ENCODE assay signal across 8 mouse cellular contexts in the genomic region with DNA sequence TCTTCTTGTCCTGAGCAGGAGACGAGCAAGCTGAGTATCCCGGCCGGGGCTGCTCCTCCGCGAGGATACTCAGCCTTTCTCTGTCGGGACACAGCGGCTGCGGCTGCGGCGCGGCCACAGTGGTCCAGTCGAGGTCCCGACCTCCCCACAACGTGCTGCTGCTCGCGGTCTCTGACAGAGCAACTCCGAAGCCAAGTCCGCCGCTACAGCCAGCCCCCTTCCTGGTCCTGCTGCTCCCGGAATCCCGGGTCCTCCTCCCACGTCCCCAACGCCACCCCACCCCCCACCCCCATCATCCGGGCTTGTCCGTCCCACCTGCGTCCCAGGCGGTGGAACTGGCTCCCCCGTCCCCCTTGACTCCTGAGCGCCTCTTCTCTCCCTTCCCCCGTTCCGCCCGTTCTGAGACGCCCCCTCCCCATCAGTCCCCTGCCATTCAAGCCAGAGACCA. TPM values are rescaled to one million over a fixed set of nuclear protein-coding genes. Genes with fewer than 3 reads are reported as not detected.
DNase-seq lines count a peak whose midpoint lies in the region; ATAC-seq and TF ChIP-seq lines count a peak whose summit lies in the region.

No protein-coding gene starts in this region.

- no peak for TF ChIP-seq POLR2A in MEL (IDR thresholded peaks at IDR 0.05; ENCODE audit: control insufficient read depth in 1 of 2, insufficient read depth in 1 of 2, low read depth in 1 of 2, low read length in 2 of 2, poor library complexity in 1 of 2)

- no peak for TF ChIP-seq RAD21 in MEL (IDR thresholded peaks at IDR 0.05; ENCODE audit: low read depth, low read length)

- H3K27ac ChIP-seq in MEL (ENCODE audit: control insufficient read depth, low read depth, low read length), result no peak overlapping the region
- H3K27ac ChIP-seq in forebrain, embryonic 15.5 days (replicated peaks), result no peak overlapping the region
- no peak overlapping the region for H3K27ac ChIP-seq in midbrain, embryonic 13.5 days

- H3K36me3 ChIP-seq in MEL (ENCODE audit: control insufficient read depth in 1 of 2, insufficient read depth in 2 of 2, low read length in 2 of 2), result no peaks in the 10 kb centered on the region
- H3K36me3 ChIP-seq in forebrain, embryonic 15.5 days, result no peaks in the 10 kb centered on the region
- no peaks in the 10 kb centered on the region for H3K36me3 ChIP-seq in midbrain, embryonic 13.5 days

- WGBS in forebrain, embryonic 15.5 days, result under 1% methylated on average over 33 of the region's 33 CpGs
- WGBS in midbrain, embryonic 13.5 days, result 1% methylated on average over 33 of the region's 33 CpGs

- peak overlapping the region; percentile 51 to 67 for H3K4me3 ChIP-seq in MEL (ENCODE audit: control insufficient read depth in 1 of 2, insufficient read depth in 1 of 2, low read depth in 2 of 2, low read length in 2 of 2)
- H3K4me3 ChIP-seq in forebrain, embryonic 15.5 days, result peak overlapping the region; percentile 48
- H3K4me3 ChIP-seq in midbrain, embryonic 13.5 days (replicated peaks), result peak overlapping the region; percentile 51

- DNase-seq in cerebellum, postnatal 25 days, result peak; percentile 32 to 42
- DNase-seq in MEL (ENCODE audit: low read depth, low spot score), result no peak
- DNase-seq in kidney, postnatal 14 days, result peak; percentile 21
- DNase-seq in layer of hippocampus, adult 9-11 months, result no peak
- DNase-seq in layer of hippocampus, adult 9-10 months (ENCODE audit: low spot score), result no peak

- H3K9me3 ChIP-seq in MEL (replicated peaks; ENCODE audit: insufficient read depth, low read length), result no peaks in the 10 kb centered on the region
- H3K9me3 ChIP-seq in forebrain, embryonic 15.5 days, result no peaks in the 10 kb centered on the region
- H3K9me3 ChIP-seq in midbrain, embryonic 13.5 days, result no peaks in the 10 kb centered on the region

- TF ChIP-seq EP300 in MEL (IDR thresholded peaks at IDR 0.05; ENCODE audit: low read depth in 1 of 2, low read length in 2 of 2), result no peak

- TF ChIP-seq CTCF in MEL (IDR thresholded peaks at IDR 0.05 in 2 of 3, conservative IDR thresholded peaks at IDR 0.05 in 1 of 3; ENCODE audit: control insufficient read depth in 1 of 3, insufficient read depth in 1 of 3, low read depth in 2 of 3, low read length in 3 of 3, poor library complexity in 1 of 3, severe bottlenecking in 1 of 3), result no peak

- H3K79me2 ChIP-seq in MEL (ENCODE audit: control insufficient read depth, insufficient read depth, low read length, poor library complexity), result no peaks in the 10 kb centered on the region

- peaks cover 0 to 2% of the 10 kb centered on the region in 2 experiments; a peak in 3 of 4 replicates for H3K27me3 ChIP-seq in MEL (ENCODE audit: control insufficient read depth in 1 of 2, insufficient read depth in 2 of 2, low read length in 2 of 2)
- H3K27me3 ChIP-seq in forebrain, embryonic 15.5 days, result 0 out of 2 replicates have a peak, but pooled peaks cover 2% of the 10 kb centered on the region
- peaks cover 18% of the 10 kb centered on the region for H3K27me3 ChIP-seq in midbrain, embryonic 13.5 days

- H3K4me2 ChIP-seq in forebrain, embryonic 15.5 days (replicated peaks), result peak overlapping the region; percentile 96
- peak overlapping the region; percentile 88 for H3K4me2 ChIP-seq in midbrain, embryonic 13.5 days (replicated peaks)

- H3K4me1 ChIP-seq in MEL (ENCODE audit: control insufficient read depth in 1 of 2, insufficient read depth in 2 of 2, low read length in 2 of 2), result no peaks in the 10 kb centered on the region; a peak in 1 of 4 replicates
- peaks cover 8% of the 10 kb centered on the region; the same call in 1 of the 2 replicates for H3K4me1 ChIP-seq in forebrain, embryonic 15.5 days
- H3K4me1 ChIP-seq in midbrain, embryonic 13.5 days (replicated peaks), result 0 out of 2 replicates have a peak, but pooled peaks cover 3% of the 10 kb centered on the region

- H3K9ac ChIP-seq in MEL (ENCODE audit: control insufficient read depth, low read depth, low read length, poor library complexity, severe bottlenecking), result peak overlapping the region; percentile 36
- peak overlapping the region; percentile 60 for H3K9ac ChIP-seq in forebrain, embryonic 15.5 days (replicated peaks)
- peak overlapping the region; percentile 73 for H3K9ac ChIP-seq in midbrain, embryonic 13.5 days (replicated peaks)

- no peak for ATAC-seq in cerebellum, adult (ENCODE audit: insufficient number of reproducible peaks, low FRiP score, low TSS enrichment)
- peak; percentile 43; the same call in 1 of the 2 replicates for ATAC-seq in forebrain, embryonic 15.5 days (replicated peaks)
- peak; percentile 67 for ATAC-seq in midbrain, embryonic 13.5 days

TF ChIP-seq in MEL, 35 proteins besides CTCF, POLR2A, EP300 and RAD21:
- TF ChIP-seq USF2 (IDR thresholded peaks at IDR 0.05; ENCODE audit: borderline replicate concordance in 1 of 2, insufficient read depth in 1 of 2, low read depth in 1 of 2, low read length in 2 of 2), result no peak
- TF ChIP-seq MAX (IDR thresholded peaks at IDR 0.05; ENCODE audit: low read length), result no peak
- no peak for TF ChIP-seq ZC3H11A (IDR thresholded peaks at IDR 0.05; ENCODE audit: low read depth, low read length)
- TF ChIP-seq MXI1 (IDR thresholded peaks at IDR 0.05; ENCODE audit: low read depth, low read length), result no peak

RNA-seq across cellular contexts. Expression of gene Pdcd2, which starts 9.4 kb away (rescaled TPM):
- total RNA-seq in MEL (2012; rRNA removed), result 106 and 109 TPM in 2 replicates
- 100 to 1,000 TPM in 1 of 2 experiments, not detected in 1; 110 TPM for polyA plus RNA-seq in MEL (2012; ENCODE audit: insufficient read depth in 1 of 2, insufficient read length in 2 of 2, low read depth in 1 of 2, low replicate concordance in 2 of 2, missing spikeins in 1 of 2)
- 60.0 and 64.7 TPM in 2 replicates for polyA plus RNA-seq in forebrain, embryonic 15.5 days (2015; fragmentation: Nextera tagmentation; extraction: Ambion mirVana)
- 67.4 and 72.2 TPM in 2 replicates for polyA plus RNA-seq in midbrain, embryonic 13.5 days (2015; fragmentation: Nextera tagmentation; extraction: Ambion mirVana)

RNA-seq across cellular contexts. Expression of gene Prdm9, which starts 27.7 kb away (rescaled TPM):
- 1.6 and 2.2 TPM in 2 replicates for total RNA-seq in MEL (2012; rRNA removed)
- 10 to 100 TPM in 1 of 2 experiments, 1 to 10 TPM in 1; 3.5 to 42.2 TPM for polyA plus RNA-seq in MEL (2012; ENCODE audit: insufficient read depth in 1 of 2, insufficient read length in 2 of 2, low read depth in 1 of 2, low replicate concordance in 2 of 2, missing spikeins in 1 of 2)
- polyA plus RNA-seq in forebrain, embryonic 15.5 days (2015; fragmentation: Nextera tagmentation; extraction: Ambion mirVana), result 1.4 and 2.2 TPM in 2 replicates
- 3.0 and 3.6 TPM in 2 replicates for polyA plus RNA-seq in midbrain, embryonic 13.5 days (2015; fragmentation: Nextera tagmentation; extraction: Ambion mirVana)

RNA-seq across cellular contexts. Expression of gene Tbp, which starts 36.8 kb away (rescaled TPM):
- total RNA-seq in MEL (2012; rRNA removed), result 38.5 and 40.0 TPM in 2 replicates
- 100 to 1,000 TPM in 1 of 2 experiments, 10 to 100 TPM in 1; 79.6 to 490 TPM for polyA plus RNA-seq in MEL (2012; ENCODE audit: insufficient read depth in 1 of 2, insufficient read length in 2 of 2, low read depth in 1 of 2, low replicate concordance in 2 of 2, missing spikeins in 1 of 2)
- 69.3 and 71.3 TPM in 2 replicates for polyA plus RNA-seq in forebrain, embryonic 15.5 days (2015; fragmentation: Nextera tagmentation; extraction: Ambion mirVana)
- polyA plus RNA-seq in midbrain, embryonic 13.5 days (2015; fragmentation: Nextera tagmentation; extraction: Ambion mirVana), result 70.6 and 74.9 TPM in 2 replicates

RNA-seq across cellular contexts. Expression of gene Psmb1, which starts 36.9 kb away (rescaled TPM):
- 222 and 230 TPM in 2 replicates for total RNA-seq in MEL (2012; rRNA removed)
- 100 to 1,000 TPM; 200 to 445 TPM for polyA plus RNA-seq in MEL (2012; ENCODE audit: insufficient read depth in 1 of 2, insufficient read length in 2 of 2, low read depth in 1 of 2, low replicate concordance in 2 of 2, missing spikeins in 1 of 2)
- polyA plus RNA-seq in forebrain, embryonic 15.5 days (2015; fragmentation: Nextera tagmentation; extraction: Ambion mirVana), result 238 and 248 TPM in 2 replicates
- 265 and 267 TPM in 2 replicates for polyA plus RNA-seq in midbrain, embryonic 13.5 days (2015; fragmentation: Nextera tagmentation; extraction: Ambion mirVana)

Comparison
In these comparisons a context has a peak if more than half of its experiments do, and no peak if none do; other contexts are left out.
1. DNase-seq: peak in cerebellum, postnatal 25 days (2 of 2) and kidney, postnatal 14 days (single experiment); none in MEL (single experiment), layer of hippocampus, adult 9-11 months (single experiment) and layer of hippocampus, adult 9-10 months (single experiment).
2. Peak in every context shown above with its lines, with median percentiles within 50 percentile points of each other: H3K4me3 ChIP-seq and H3K9ac ChIP-seq.